Mouse (Mus musculus) cerebellum, adult 11-12 months (tissue): ENCODE results near the gene Ttc21b.
A peak's percentile ranks its signal among the peaks of the same experiment; 100 is the strongest.
"Not testable (repeated sequence)": the region's sequence is repeated elsewhere in the genome, so short reads cannot be mapped to it uniquely, and the experiment has no call there.

Experiments
- DNase-seq: peaks from one replicate; pipeline ENCODE4 v3.0.0; 2022

Ttc21b gene

DNA sequence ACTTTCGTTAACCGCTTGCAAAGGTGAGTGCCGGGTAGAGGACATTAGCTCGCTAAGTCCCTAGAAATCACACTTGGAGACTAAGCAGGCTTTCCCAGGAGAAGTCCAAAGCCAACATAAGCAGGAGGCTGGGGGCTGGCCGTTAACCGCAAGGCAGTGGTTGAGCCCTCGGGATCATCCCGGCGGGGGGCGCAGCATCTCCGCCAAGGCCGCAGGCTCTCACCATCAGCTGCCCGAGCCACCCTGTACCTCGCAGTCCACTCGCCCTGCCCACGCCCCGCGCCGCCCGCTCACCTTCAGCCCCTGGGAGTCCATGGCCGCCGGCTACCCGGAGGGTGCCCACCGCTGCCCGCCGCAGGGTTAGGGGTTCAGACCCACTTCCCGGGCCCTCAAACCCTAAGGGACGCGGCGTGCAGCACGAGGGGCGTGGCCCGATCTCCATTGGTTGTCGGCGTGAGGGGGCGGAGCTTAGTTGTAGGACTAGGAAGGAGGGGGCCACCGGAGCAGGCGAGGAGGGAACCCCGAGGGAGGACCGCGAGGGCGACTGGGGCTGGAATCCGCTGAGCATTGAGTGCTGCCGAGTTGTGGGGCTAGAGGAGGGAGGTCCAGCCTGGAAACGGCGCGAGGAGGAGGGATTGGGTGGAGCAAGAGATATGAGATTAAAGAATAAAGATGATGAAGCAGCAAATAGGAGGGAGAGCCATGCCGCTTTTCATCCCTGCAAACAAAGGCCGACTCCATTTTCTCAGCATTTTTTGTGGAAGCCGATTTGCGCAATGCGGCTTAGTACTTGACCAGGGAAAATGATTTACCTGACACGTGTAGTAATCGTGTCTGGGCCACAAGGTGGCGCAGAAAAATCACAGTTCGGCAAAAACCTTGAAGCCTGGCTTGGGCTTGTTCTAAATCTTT is at the start of gene Ttc21b:
TSS of gene Ttc21b (minus strand) at position 398 of the 912 bp plus-strand sequence.
- DNase-seq: peak; percentile 97

DNA sequence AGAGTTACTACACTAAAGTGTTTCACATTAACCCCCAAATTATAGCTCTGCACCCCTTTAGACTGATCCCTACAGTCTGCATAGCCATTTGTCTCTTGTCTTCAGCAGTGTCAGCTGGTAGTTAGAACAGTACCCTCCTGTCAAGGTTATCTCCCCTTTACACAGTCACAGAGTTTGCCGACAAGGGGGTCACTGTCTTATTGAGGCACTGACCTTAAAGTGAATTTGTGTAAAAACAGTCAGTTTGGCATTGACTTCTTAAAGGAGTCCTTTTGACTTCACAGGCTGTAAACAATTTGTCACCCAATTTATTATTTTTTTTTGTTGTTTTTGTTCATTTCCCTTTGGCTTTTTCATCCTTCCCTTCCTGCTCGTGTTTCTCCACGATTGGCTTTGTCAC is 16.1 kb upstream of the Ttc21b start:
- no peak for DNase-seq

DNA sequence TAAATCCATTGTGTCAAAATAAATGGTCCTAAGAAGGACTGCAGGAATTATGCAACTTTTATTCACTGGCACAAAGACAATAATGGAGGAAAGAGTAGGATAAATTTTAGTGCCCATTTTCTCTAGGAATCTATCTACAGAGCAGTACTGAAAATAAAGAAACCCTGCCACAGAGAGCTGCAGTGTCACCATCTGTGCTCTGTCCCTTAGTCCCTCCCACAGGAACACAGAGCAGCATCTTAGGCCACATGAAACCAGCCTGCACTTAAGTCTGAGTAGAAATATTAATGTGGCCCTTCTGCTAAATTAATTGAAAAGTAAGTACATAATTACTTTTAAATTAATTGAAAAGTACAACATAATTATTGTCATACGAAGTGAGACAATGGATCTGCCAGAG is 12.4 kb downstream of the Ttc21b start:
- DNase-seq: no peak

DNA sequence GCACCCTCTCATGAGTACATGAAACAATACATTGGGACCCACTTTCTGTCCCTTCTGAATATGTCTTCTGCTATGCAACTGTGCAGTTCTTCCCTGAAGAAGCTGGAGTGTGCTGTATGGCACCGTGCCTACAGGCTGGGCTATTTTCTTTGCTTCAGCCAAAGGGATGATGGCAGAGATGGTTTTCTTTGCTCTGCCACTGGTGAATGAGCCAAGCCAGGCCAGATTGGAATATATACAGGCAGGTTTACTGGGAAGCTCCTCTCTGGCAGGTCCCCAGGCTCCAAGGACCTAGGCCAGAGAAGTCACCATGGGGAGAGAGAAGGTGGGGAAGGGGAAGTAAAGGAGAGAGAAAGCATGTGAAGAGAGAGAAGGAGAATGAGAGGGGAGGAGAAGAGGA is 16.1 kb downstream of the Ttc21b start:
- peak; percentile 30 for DNase-seq

DNA sequence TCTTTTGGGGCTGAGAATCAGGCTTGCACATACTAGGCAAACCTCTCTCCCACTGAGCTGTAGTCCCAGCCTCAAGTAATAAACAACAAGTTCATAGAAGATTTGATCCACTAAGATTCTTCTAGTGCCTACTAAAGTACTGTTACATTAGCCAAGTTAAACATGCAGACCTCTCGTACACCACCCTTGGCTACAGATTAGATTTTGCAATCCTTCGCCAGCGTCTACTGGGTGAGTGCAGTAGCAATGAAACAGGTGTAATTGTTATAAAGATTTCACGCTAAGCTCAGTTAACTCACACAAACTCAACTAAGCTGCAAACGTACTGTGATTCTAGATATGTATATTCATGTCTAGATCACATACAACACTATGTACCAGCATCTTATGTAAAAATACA is 17.5 kb downstream of the Ttc21b start:
- no peak for DNase-seq

DNA sequence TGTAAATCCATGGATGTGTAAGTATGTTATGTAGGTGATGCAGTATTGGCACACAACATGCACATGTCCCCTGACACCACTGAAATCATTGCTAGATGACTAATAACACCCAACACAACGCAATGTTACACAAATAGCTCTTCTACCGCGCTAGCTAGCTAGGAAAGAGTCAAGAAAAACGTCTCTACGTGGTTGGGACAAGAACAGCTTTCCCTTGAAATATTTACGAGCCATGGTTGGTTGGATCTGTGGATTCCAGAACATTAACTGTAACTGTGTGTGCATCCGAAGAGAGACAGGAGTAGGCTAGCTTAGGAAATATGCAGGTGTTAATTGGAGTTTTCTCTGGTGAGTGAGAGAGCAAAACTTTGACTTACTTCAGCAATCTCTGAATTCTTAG is 35.5 kb downstream of the Ttc21b start:
- no peak for DNase-seq

DNA sequence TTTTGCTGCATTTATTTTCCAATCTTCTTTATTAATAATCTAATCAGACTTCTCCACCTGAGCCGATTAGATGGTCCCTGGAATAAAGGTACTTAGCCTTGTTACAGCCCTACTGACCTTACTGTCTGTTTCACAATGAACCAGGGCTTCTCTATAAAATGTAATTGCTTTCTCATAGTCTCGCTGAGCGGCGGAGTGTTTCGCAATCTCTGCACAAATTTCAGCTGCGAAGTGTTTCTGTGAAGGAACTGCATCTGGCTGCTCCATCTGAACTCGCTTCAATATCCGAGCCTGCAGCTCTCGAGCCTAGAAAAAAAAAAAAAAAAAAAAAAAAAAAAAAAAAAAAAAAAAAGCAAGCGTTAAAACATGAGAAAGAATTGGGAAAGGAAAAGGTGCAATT is 46.5 kb downstream of the Ttc21b start:
- DNase-seq: no peak

DNA sequence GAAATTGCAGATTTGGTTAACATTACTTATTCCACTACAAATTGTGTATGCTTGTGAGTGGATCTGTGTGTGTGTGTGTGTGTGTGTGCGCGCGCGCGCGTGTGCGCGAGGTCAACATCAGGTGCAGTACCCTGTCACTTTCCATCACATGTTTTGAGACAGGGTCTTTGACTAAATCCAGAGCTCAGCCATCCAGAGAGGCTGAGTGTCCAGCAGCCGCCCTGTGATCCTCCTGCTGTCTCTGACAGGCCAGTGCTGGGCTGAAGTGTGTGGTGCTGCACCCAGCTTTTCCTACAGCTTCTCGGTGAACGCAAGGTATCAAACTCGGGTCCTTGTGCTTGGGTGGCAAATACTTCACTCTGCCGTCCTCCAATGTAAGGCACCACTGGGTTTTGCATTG is 47.1 kb downstream of the Ttc21b start:
- DNase-seq: no peak

DNA sequence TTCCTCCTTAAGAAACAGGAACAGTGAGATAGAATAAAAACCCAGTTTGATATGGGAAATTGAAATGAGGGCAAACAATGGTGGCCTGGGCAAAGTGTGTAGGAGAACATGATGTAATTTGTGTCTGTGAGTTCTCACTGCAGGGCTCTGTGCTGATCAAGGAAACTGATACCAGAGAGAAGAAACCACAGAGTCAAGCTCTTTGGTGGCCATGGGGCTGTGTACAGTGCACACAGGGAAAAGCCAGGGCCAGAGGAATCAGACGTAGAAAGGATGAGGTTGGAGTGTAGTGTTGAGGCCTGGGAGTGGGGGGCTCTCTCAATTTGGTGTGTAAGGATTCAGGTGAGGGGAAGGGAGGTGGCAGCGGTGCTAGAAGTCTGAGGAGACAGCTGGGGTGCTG is 49.6 kb downstream of the Ttc21b start:
- DNase-seq: no peak

DNA sequence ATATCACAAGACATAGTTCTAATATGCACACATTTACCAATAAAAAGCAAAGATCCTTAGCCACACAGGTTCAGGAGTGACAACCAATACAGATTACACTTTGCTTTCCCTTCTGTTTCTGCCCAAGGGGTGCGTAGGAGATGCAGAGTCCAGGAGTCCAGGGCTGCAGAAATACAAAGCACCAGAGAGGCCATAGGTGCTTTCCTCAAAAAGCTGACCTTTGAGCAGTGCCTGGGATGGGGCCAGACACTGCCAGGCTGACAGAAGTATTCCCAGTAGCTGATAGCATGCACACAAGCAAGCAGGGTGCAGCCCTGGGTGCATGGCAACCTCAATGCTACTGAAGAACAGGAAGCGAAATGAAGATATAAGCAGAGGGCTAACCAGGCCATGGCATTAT is 52.2 kb downstream of the Ttc21b start:
- no peak for DNase-seq

DNA sequence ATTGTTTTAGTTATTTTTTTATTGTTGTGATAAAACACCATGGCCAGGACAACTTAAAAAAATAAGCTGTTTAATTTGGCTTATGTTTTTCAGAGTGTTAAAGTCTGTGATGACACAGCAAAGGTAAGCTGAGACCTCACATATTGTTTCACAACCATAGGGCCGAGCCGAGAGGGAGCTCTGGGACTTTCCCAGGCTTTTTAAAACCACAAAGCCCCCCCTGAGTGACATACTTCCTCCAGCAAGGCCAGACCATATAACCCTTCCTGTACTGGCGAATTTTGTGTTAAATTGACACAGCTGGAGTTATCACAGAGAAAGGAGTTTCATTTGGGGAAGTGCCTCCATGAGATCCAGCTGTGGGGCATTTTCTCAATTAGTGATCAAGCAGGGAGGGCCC is 56.2 kb downstream of the Ttc21b start:
- DNase-seq: no peak

DNA sequence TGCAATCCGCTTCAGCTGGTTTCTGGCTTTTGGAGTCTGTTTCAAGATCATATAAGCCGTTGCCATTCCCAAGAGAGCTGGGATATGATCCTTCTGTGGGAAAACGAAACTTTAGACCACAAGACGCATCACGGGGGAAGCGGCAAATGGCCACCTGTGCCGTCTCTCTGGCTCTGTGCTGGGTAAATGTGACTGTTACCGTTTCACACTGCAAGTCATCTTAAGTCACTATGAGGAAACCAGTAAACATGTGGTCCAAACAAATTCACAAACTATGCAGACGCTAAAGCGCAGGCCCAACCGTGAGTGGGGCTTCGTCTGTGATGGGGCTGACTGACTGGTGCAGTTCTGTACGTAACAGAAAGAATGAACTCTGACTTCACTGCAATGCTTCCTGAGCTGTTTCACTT is 64.7 kb downstream of the Ttc21b start:
- DNase-seq: no peak

DNA sequence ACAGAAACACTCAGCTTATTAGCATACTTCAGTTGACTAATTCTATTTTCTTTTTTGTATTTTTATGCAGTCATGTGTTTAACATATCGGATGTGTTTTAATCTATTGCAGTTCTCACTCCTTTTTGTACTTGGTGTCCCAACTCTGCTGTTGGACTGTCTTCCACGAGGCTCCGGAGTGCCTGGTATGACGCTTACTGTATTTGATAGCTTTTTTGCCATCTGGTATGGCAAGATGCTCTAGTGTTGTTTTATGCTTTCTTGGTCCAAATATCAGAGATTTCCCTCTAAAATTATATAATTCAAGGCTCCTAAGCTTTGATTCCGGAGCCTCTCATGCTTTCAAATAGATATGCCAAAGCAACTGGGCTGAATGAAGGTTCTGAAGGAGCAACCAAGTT is 66.3 kb downstream of the Ttc21b start:
- DNase-seq: no peak

DNA sequence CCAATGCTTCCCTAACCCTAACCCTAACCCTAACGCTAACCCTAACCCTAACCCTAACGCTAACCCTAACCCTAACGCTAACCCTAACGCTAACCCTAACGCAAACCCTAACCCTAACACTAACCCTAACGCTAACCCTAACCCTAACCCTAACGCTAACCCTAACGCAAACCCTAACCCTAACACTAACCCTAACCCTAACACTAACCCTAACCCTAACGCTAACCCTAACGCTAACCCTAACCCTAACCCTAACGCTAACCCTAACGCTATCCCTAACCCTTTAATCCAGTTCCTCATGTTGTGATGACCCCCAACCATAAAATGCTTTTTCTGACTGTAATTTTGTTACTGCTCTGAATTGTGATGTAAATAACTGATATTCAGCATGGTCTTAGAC is 67.2 kb downstream of the Ttc21b start:
- DNase-seq: not testable (repeated sequence)

DNA sequence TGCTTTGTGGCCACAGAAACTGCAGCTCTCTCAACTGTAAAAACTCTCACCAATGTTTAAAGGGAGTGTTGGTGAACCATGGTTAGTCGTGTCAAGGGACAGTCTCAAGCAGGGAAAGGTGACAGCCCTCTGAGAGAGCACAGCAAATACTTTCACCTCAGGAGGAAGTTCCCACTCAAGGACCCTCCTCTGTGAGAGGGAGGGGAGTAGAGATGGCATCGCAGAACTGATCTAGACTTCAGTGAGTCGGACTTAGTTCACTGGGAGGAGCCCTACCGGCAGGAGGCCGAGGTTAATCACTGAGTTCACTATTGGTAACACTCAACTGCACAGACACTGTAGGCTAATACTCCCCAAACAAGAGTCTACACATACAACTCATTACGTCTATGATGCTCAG is 68.9 kb downstream of the Ttc21b start:
- DNase-seq: no peak

DNA sequence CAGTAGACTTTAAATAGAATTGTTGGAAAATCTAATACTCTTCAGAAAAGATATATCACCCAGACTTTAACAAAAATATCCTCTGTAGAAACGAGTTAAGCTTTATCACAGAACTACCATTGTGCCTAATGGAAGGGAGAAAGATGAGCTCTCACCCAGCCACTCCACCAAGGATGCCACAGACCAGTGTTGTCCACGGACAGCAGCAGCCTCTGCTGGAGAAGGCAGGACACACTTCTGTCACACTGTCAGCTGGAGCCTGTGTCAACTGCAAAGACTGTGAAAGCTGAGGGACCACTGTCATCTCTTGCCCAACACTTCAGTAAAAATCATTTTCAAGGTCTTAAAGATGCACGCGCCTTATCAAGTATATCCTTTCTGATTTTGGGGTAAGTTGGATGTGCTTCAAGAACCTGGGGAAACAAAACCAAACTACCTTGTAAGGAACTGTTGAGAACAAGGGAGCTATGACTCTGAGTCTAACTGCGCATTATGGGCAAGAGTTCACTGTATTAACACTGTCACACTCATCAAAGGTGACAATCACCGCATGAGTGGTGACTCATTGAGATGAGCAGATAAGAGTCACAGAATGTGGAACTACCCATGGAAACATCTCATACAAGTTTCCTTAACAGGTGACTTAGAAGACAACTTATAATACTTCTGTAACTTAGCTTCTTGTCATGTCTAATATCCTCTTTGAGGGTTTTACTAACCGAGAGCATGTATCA is 71.8 kb downstream of the Ttc21b start:
- DNase-seq: no peak

DNA sequence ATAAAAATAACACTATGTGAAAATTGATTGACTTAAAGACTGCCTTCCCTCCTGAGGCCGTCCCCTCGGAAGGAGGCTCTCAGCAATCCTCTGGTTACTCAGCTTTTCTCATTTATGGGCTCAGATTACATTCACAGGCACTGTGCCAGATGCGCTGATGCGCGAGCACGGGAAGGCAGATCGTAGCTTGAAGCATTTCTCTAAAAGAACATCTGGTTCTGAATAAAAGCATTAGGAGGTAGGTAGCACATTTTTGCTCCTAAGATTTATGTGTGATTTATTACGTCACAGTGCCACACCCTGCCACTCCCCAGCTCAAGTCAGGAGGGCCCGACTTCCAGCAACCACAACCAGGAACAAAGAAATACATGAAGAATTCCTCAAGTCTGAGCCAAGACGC is 76.1 kb downstream of the Ttc21b start:
- DNase-seq: no peak

DNA sequence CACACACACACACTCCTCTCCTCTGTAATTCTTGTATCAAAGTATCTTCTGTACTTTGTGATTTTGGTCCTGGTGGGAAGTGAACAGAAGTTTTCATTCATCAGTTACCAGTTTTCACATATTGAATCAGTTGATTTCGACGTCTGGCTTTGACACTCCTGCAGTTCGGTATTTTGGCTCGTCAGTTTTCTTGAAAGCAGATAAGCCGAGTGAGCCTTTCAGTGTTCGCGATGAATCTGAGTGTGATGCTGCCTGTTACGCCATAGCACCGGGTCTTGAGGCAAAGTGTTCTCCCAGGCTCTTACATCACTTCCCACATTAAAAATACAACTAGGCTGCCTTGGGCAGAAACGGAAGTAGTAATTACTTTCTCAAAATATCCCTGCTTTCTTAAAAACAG is 76.6 kb downstream of the Ttc21b start:
- DNase-seq: no peak

DNA sequence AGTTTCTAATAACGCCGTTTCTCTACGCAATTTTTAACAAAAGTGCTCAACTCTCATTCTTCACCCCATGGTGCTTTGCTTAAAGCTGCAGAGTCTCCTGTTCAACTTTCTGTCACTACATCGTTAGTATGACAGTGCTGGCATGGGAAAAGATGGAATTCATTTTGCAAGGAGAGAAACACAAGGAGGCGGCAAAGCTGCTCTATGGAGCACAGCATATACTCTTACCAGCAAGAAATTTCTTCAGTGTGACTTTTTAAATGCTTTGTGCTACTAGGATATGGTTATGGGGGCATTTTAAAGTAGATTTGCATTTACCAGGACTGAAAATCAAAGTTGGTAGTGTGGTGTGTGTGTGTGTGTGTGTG is 77.6 kb downstream of the Ttc21b start:
- DNase-seq: no peak

DNA sequence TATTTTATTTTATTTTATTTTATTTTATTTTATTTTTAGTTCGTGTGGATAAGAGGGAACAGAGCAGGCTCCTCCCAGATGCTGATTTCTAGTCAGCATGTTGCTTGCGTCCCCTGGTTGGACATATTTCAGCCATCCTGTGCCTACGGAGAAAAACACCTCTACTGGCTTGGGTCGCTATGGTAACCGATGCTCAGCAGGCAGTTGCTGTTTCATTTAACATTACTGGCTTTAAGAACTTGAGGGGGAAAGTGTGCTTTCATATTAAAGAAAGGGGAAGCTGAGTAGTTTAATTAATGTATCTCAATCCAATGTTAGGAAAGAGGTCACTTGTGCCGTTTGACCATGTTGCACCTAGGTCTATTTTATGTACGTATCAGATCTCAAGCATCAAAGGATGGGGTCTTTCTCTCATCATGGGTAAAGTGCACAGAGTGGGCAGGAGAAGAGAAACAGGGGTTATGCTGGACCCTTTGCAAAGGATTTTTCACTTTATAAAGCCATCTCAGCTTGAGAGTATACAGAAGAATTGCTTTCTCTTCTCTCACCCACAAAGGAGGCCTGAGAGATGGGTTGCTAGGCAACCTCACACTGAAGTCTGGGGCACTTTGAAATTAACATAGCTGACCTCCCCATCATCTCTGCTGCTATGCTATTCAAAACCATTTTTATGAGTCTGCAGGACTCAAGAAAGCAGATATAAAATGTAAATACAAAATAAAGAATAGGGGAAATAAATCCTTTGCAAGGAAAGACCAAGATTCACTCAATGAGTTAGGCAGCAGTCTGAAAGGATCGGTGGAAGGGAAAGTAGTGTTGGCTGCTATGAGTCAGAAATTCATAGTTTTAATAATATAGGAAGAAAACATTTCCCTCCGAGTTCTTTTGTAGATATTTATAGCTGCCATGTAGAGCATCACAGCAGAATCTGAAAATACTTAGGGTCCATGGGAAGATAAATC is 78.2 kb downstream of the Ttc21b start:
- no peak for DNase-seq

DNA sequence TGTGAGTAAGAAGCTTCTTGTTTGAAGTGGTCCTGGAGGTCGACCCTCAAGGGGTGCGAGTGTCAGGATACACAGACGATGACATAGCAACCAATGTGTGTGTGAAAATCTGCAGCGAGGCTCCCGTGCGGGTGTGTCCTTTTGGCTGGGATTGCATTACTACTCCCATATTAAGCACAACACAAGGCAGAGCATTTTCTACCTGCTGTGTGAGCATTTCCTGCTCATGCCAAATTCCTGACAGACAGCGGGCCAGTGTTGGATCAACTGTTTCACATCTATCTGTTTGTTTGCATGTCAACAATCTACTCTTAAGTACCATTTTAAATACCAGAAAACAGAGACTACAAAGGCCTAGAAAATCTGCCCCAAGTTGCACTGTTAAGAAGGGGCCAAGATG is 79.4 kb downstream of the Ttc21b start:
- no peak for DNase-seq

DNA sequence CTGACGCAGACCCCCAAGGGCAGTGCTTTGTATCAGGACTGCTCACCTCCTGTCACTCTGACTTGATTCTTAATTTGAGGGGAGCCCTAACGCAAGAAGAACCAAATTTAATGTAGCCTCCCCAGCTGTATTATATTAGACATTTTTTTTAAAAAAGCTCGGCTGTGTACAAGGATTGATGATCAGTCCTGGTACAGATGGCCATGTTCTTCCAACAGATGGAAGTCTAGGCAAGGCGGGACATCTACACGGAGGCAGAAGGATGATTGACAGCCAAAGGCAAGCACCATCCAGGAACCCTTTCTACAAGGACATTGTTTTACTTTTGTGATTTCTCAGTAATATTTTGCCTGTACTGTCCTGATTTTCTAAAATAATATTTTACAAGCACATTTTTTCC is 83.3 kb downstream of the Ttc21b start:
- DNase-seq: no peak

DNA sequence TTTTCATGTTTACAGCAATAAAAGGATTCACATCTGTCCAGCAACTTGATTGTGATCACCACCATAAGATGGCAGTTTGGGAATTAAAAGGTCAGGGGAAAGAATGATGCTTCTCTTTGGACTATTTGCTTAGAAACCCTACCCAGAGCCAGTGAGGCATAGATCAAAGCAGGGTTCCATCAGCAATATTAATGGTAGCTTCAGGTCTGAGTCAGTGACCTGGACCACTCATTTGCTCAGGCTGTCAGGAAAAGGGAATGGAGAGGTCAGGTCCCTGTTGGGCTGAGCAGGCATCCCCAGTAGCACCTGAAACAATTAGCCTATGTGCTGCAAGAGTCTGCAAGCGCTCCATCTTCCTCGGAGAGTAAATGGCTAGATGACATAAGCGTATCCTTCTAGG is 84.8 kb downstream of the Ttc21b start:
- DNase-seq: no peak
